Mouse (Mus musculus): Measurements from ENCODE around the gene Slc24a5. TPM values are rescaled to one million over a fixed set of nuclear protein-coding genes. Genes with fewer than 3 reads are reported as not detected.

Slc24a5 gene
- polyA plus RNA-seq (2014; fragmentation: Illumina TruSeq; extraction: RNeasy Lipid Tissue Mini Kit (QIAGEN cat#74804); ENCODE audit: low read depth, low replicate concordance), result 0.97 TPM

DNA sequence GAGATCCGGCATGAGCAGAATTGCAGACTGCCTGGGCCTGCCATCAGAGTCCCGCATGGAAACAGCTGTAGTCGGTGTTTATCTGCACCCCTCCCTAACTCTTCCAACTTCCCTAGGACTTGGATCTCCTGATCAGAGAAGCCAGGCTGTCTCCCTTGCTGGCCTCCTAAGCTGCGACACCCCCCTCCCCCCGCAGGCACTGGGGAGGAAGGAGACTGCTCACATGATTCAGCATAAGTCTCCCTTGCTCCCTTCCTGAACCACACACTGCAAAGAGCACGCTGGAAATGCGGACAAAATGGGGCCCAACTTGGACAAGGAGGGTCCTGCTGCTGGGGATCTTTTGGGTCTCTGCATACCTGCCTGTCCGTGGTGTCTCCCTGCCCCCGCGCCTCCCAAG, at the start of gene Slc24a5:
Gene Slc24a5, plus strand, starts transcription at position 231 of the 400 bp plus-strand sequence.

DNA sequence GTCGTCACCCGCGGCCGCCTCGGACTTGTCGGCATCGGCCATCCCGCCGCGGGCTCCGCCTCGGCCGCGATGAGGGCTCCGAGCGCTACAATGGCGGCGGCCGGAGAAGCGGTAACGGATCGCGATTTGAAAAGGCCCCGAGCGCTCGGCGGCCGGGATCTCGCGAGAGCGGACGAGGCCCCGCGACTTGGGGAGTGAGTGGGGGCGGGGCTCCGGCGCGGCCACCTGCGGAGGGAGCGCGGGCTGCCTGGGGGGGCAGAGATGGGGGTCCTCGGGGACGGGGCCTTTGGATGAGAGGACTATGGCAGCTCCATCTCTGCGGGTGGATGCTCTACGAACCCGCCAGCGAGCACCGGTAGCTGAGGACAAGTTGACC, 55.5 kb downstream of the Slc24a5 start, which contains the start of gene Myef2:
Gene Myef2, minus strand, starts transcription at position 185 of the 376 bp plus-strand sequence.

DNA sequence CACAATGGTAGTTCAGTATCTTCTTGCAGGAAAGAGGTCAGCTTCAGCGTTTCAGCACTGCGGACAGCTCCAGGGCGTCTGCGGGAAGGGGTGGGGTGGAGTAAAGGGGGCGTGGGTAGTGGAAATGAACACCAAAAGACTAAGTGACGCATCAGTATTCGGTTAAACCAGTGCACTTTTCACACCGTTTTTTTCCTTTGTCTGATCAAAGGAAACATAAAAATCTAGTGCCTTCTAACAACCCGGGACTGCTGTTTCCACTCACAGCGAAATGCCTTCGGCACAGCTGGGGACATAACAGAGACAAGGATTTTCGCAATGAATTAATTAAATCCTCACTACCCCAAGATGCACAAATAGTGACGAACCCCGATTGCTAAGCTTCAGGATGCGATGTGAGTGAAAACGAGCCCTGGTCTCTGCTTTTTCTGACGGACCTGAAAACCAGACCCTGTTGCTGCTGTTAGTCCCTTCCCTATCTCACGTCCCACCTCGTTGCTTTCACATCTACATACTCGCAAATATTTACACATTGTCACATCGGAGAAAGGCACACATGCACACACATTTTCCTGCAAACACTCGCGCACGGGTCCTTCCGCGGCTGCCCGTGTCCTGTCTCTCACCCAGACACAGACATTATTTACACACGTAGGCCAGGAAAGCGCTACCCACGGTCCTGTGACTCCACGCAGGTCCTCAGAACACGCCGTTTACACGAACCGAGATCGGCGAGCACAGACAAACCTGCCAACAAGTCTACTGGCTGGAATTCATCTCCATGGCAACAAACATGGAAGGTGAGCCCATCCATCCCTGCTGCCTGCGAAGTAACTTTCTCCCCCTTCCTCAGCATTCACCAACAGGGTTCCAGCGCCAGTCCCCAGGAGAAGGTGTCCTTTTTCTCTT, 68.2 kb downstream of the Slc24a5 start, which contains the start of gene Ctxn2:
Gene Ctxn2, plus strand, starts transcription at position 790 of the 909 bp plus-strand sequence.

Other genes with a start within 250 kb of the Slc24a5 start
- 32.5 TPM for gene Myef2, start 55.5 kb downstream of the Slc24a5 start, polyA plus RNA-seq (2014; fragmentation: Illumina TruSeq; extraction: RNeasy Lipid Tissue Mini Kit (QIAGEN cat#74804); ENCODE audit: low read depth, low replicate concordance)
- gene Ctxn2, start 68.6 kb downstream of the Slc24a5 start, polyA plus RNA-seq (2014; fragmentation: Illumina TruSeq; extraction: RNeasy Lipid Tissue Mini Kit (QIAGEN cat#74804); ENCODE audit: low read depth, low replicate concordance), result not detected
- 1,603 TPM for gene Slc12a1, start 84.4 kb downstream of the Slc24a5 start, polyA plus RNA-seq (2014; fragmentation: Illumina TruSeq; extraction: RNeasy Lipid Tissue Mini Kit (QIAGEN cat#74804); ENCODE audit: low read depth, low replicate concordance)
- 23.4 TPM for gene Dut, start 179.1 kb downstream of the Slc24a5 start, polyA plus RNA-seq (2014; fragmentation: Illumina TruSeq; extraction: RNeasy Lipid Tissue Mini Kit (QIAGEN cat#74804); ENCODE audit: low read depth, low replicate concordance)